Mouse (Mus musculus): Measurements from ENCODE around the gene Brd2. TPM values are rescaled to one million over a fixed set of nuclear protein-coding genes. Genes with fewer than 3 reads are reported as not detected.

Brd2 gene
- polyA plus RNA-seq, 1 experiment from 2014 or later: 99.2 TPM

DNA sequence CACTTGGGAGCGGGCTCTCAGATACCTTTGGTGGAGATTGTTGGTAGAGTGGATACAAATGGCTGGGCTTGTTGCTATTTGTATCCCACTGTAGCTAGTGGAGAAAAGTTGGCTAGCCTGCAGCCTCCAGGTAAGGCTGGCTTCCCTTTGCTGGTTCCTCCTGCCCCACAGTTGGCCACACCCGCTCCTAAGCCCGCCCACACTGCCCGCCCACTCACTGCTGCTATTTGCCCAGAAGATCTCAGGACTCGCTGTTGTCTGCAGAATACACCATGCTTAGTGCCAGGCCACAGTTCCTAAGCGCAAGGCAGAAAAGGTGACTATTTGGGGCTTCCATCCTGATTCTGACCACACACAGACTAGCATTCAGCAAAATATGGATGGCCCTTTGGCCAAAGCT lies 5.0 kb upstream of the Brd2 start:
- H3K27ac ChIP-seq (ENCODE audit: low read depth, low read length): no peak overlapping the region
- no peak overlapping the region for H3K9ac ChIP-seq (ENCODE audit: low read length)
- H3K4me1 ChIP-seq (ENCODE audit: control insufficient read depth, insufficient read depth, low read length): peaks cover 18% of the 10 kb centered on the region
- no peaks in the 10 kb centered on the region for H3K27me3 ChIP-seq (ENCODE audit: control insufficient read depth, insufficient read depth, low read length)
- no peaks in the 10 kb centered on the region for H3K36me3 ChIP-seq (ENCODE audit: control insufficient read depth, insufficient read depth, low read length)
- DNase-seq (ENCODE audit: low spot score, missing footprints) (peak; percentile 81), ATAC-seq (ENCODE audit: low FRiP score) (no peak)
- H3K4me3 ChIP-seq (ENCODE audit: low read depth, low read length): no peak overlapping the region
- no peaks in the 10 kb centered on the region for H3K9me3 ChIP-seq (ENCODE audit: control insufficient read depth, low read length)
- H3K4me2 ChIP-seq: no peak overlapping the region
- 27% methylated on average over 6 of the region's 6 CpGs for WGBS

DNA sequence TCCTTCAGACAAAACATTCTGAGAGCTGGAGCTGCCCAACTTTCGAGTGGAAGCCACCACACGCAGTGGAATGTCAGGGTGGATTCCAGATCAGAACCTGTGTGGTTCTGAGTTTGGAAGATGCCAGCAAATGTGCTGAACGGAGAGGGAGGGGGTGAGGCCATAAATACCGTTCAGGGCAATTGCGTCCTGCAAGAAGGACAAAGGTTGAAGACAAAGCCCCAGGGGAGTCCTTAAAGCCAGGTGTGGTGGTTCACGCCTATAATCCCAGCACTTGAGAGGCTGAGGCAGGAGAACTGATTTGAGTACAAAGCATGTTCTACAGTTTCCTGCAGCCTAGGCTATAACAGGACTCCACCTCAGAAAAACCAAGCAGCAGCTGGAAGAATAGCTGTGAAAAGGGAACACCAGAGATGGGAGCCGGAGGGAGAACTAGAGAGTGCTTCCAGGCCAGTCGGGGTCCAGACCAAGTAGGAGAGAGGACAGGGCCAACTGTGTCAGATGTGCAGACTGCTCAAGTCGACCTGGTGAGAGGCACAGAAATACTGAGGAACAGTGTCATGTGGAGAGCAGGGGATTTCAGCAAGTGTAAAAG lies 4.5 kb upstream of the Brd2 start:
- H3K36me3 ChIP-seq (ENCODE audit: control insufficient read depth, insufficient read depth, low read length): no peaks in the 10 kb centered on the region
- no peak overlapping the region for H3K4me2 ChIP-seq
- 64% methylated on average over 9 of the region's 9 CpGs for WGBS
- ATAC-seq (ENCODE audit: low FRiP score): no peak
- H3K4me1 ChIP-seq (ENCODE audit: control insufficient read depth, insufficient read depth, low read length): peaks cover 18% of the 10 kb centered on the region
- no peaks in the 10 kb centered on the region for H3K9me3 ChIP-seq (ENCODE audit: control insufficient read depth, low read length)
- peak; percentile 37 for DNase-seq (ENCODE audit: low spot score, missing footprints)
- H3K27me3 ChIP-seq (ENCODE audit: control insufficient read depth, insufficient read depth, low read length): no peaks in the 10 kb centered on the region
- no peak overlapping the region for H3K4me3 ChIP-seq (ENCODE audit: low read depth, low read length)
- H3K9ac ChIP-seq (ENCODE audit: low read length): no peak overlapping the region
- H3K27ac ChIP-seq (ENCODE audit: low read depth, low read length): no peak overlapping the region

DNA sequence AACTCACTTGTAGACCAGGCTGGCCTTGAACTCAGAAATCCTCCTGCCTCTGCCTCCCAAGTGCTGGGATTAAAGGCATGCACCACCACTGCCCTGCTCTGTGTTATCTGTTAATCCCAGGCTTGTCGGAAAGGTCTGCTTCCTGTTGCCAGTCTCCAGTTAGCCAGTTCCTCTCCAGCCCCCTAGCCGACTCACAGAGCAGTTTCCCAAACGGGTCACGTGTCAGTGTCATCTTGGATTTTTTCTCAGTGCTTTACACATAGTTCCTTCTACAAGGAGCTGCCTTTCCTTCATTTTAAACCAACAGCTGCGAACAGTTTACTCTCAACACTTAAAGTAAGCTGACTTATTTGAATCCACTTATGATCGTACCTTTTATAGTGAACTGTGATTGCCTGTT lies 2.2 kb upstream of the Brd2 start:
- Histone ChIP-seq H3K4me3 (ENCODE audit: low read depth, low read length) (no peak overlapping the region), H3K9me3 (ENCODE audit: control insufficient read depth, low read length) (no peaks in the 10 kb centered on the region), H3K4me2 (no peak overlapping the region), H3K4me1 (ENCODE audit: control insufficient read depth, insufficient read depth, low read length) (peaks cover 18% of the 10 kb centered on the region), H3K36me3 (ENCODE audit: control insufficient read depth, insufficient read depth, low read length) (no peaks in the 10 kb centered on the region), H3K9ac (ENCODE audit: low read length) (no peak overlapping the region), H3K27ac (ENCODE audit: low read depth, low read length) (no peak overlapping the region), H3K27me3 (ENCODE audit: control insufficient read depth, insufficient read depth, low read length) (no peaks in the 10 kb centered on the region)
- no peak for DNase-seq (ENCODE audit: low spot score, missing footprints)
- no peak for ATAC-seq (ENCODE audit: low FRiP score)
- WGBS: 92% methylated on average over 6 of the region's 6 CpGs

DNA sequence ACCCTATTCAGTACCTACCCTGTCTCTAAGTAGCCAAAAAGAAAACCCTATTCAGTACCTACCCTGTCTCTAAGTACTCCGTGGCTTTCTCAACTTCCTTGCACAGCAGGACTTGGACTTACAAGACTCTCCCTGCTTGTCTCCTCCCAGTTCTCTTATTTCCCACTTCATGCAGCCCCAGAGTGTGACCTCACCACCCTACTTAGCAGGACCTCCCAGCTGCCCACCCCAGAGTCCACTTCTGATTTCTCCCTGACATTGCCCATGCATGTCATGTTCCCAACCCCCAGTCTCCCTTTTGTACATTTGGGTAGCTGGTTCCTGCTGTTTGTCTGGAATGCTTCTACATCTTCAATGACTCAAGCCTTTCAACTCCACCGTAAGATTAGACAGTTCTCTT lies 1.1 kb upstream of the Brd2 start:
- ATAC-seq (ENCODE audit: low FRiP score) (no peak), DNase-seq (ENCODE audit: low spot score, missing footprints) (peak; percentile 87)
- Histone ChIP-seq H3K9ac (ENCODE audit: low read length) (peak overlapping the region; percentile 99), H3K9me3 (ENCODE audit: control insufficient read depth, low read length) (no peaks in the 10 kb centered on the region), H3K4me2 (peak overlapping the region; percentile 97), H3K4me1 (ENCODE audit: control insufficient read depth, insufficient read depth, low read length) (peaks cover 15% of the 10 kb centered on the region), H3K27me3 (ENCODE audit: control insufficient read depth, insufficient read depth, low read length) (no peaks in the 10 kb centered on the region), H3K27ac (ENCODE audit: low read depth, low read length) (peak overlapping the region; percentile 100; the same call in 1 of the 2 replicates), H3K4me3 (ENCODE audit: low read depth, low read length) (peak overlapping the region; percentile 99), H3K36me3 (ENCODE audit: control insufficient read depth, insufficient read depth, low read length) (peaks cover 4% of the 10 kb centered on the region; the same call in 1 of the 2 replicates)
- WGBS: 16% methylated on average over 2 of the region's 2 CpGs

DNA sequence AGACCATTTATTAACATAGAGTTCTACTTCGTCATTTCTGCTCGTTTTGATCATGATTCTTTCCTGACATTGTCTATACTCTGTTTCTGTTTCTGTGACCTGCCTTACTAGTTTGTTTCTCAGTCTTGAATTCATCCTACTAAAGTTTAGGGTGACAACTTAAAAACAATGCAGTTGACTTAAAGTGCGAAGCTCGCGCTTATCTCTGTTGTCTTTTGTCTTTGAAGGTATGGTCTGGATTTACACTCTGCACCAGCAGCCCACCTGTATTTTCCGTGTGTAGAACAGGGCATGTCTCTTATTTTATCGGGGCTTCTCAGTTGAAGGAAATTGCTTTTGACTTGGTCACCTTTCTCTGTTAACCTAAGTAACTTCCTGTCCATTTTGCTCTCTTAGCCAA lies 677 bp upstream of the Brd2 start:
- peak overlapping the region; percentile 100; the same call in 1 of the 2 replicates for H3K27ac ChIP-seq (ENCODE audit: low read depth, low read length)
- H3K4me2 ChIP-seq: peak overlapping the region; percentile 97
- peaks cover 14% of the 10 kb centered on the region for H3K4me1 ChIP-seq (ENCODE audit: control insufficient read depth, insufficient read depth, low read length)
- H3K27me3 ChIP-seq (ENCODE audit: control insufficient read depth, insufficient read depth, low read length): no peaks in the 10 kb centered on the region
- peak; percentile 90 for DNase-seq (ENCODE audit: low spot score, missing footprints)
- peak overlapping the region; percentile 99 for H3K9ac ChIP-seq (ENCODE audit: low read length)
- H3K4me3 ChIP-seq (ENCODE audit: low read depth, low read length): peak overlapping the region; percentile 99
- 3% methylated on average over 7 of the region's 7 CpGs for WGBS
- H3K9me3 ChIP-seq (ENCODE audit: control insufficient read depth, low read length): no peaks in the 10 kb centered on the region
- no peak for ATAC-seq (ENCODE audit: low FRiP score)
- peaks cover 7% of the 10 kb centered on the region; the same call in 1 of the 2 replicates for H3K36me3 ChIP-seq (ENCODE audit: control insufficient read depth, insufficient read depth, low read length)

DNA sequence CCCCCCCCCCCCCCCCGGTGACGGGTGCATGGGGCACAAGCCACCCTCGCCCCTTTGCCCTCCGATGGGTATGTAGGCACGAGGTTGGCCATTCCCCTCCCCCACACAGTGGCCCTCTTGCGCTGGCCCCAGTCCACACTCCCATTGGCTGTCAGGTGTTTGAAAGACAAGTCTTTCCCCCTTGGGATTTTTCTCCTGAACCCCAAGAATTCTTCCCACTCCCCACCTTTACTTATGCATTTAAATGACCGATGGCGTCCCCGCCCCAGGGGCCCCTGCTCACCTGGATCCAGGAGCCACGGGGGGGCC lies 601 bp downstream of the Brd2 start:
- peak overlapping the region; percentile 97 for H3K4me2 ChIP-seq
- peak overlapping the region; percentile 100 for H3K27ac ChIP-seq (ENCODE audit: low read depth, low read length)
- WGBS: 3% methylated on average over 8 of the region's 10 CpGs
- H3K9me3 ChIP-seq (ENCODE audit: control insufficient read depth, low read length): no peaks in the 10 kb centered on the region
- H3K4me3 ChIP-seq (ENCODE audit: low read depth, low read length): peak overlapping the region; percentile 99
- peak overlapping the region; percentile 99 for H3K9ac ChIP-seq (ENCODE audit: low read length)
- H3K27me3 ChIP-seq (ENCODE audit: control insufficient read depth, insufficient read depth, low read length): no peaks in the 10 kb centered on the region
- H3K36me3 ChIP-seq (ENCODE audit: control insufficient read depth, insufficient read depth, low read length): peaks cover 9% of the 10 kb centered on the region
- peaks cover 19% of the 10 kb centered on the region for H3K4me1 ChIP-seq (ENCODE audit: control insufficient read depth, insufficient read depth, low read length)
- ATAC-seq (ENCODE audit: low FRiP score): no peak; the same call in 1 of the 2 replicates
- DNase-seq (ENCODE audit: low spot score, missing footprints): peak; percentile 96

DNA sequence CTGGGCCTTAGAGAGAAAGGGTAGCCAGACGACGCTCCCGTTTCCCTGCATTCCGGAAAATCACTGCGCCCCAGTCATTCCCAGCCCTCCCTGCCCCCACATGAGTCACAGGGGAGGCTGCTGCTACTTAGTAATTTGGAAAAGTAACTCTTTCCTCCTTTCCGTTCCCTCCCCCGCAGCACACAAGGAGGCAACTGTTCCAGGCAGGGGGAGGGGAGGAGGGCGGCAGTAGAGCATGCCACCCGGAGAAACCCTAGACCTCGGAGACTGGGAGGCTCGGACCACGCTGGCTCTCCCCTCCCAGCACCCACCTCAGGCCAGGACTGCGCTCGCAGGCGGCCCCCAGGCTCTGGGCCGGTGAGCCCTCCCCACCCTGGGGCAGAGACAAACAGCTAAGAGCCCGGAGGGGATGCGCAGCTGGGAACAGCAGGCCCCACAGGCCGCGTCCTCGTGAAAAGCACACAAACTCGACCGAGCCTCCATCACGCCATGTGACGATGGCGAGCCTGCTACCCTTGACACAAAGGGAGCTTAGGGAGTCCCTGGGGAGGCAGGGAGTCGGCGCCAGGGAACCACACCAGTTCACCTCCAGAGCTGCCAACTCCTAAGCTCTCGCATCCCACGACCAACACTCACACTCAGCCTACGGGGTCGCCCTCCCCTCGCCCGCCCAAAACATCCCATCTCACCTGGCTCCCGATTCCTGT lies 1.1 kb downstream of the Brd2 start:
- Histone ChIP-seq H3K4me3 (ENCODE audit: low read depth, low read length) (peak overlapping the region; percentile 99), H3K9ac (ENCODE audit: low read length) (peak overlapping the region; percentile 99), H3K4me1 (ENCODE audit: control insufficient read depth, insufficient read depth, low read length) (peaks cover 24% of the 10 kb centered on the region), H3K4me2 (peak overlapping the region; percentile 97), H3K9me3 (ENCODE audit: control insufficient read depth, low read length) (no peaks in the 10 kb centered on the region), H3K36me3 (ENCODE audit: control insufficient read depth, insufficient read depth, low read length) (peaks cover 14% of the 10 kb centered on the region), H3K27ac (ENCODE audit: low read depth, low read length) (peak overlapping the region; percentile 100), H3K27me3 (ENCODE audit: control insufficient read depth, insufficient read depth, low read length) (no peaks in the 10 kb centered on the region)
- peak; percentile 98 for DNase-seq (ENCODE audit: low spot score, missing footprints)
- peak; percentile 17 for ATAC-seq (ENCODE audit: low FRiP score)
- WGBS: under 1% methylated on average over 32 of the region's 35 CpGs

DNA sequence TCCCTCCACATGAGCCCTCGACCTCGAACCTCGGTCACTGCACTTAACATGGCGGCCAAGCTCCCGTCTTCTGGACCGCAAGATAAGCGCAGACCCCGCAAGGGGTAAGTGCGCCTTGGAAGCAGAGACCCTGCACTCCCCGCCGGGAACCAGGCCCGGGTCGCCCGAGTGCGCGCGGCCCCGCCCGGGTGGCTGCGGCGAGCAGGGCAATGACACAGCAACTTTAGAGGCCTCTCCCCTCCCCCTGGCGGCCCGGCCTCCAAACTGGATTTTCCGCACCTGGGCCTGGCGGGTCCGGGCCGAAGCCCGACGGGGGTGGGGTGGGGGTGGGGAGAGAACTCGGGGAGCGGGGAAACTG lies 1.6 kb downstream of the Brd2 start:
- H3K9ac ChIP-seq (ENCODE audit: low read length): peak overlapping the region; percentile 99
- under 1% methylated on average over 31 of the region's 31 CpGs for WGBS
- H3K4me1 ChIP-seq (ENCODE audit: control insufficient read depth, insufficient read depth, low read length): peaks cover 24% of the 10 kb centered on the region
- H3K27me3 ChIP-seq (ENCODE audit: control insufficient read depth, insufficient read depth, low read length): no peaks in the 10 kb centered on the region
- peak; percentile 12 for ATAC-seq (ENCODE audit: low FRiP score)
- H3K9me3 ChIP-seq (ENCODE audit: control insufficient read depth, low read length): no peaks in the 10 kb centered on the region
- DNase-seq (ENCODE audit: low spot score, missing footprints): no peak
- H3K4me3 ChIP-seq (ENCODE audit: low read depth, low read length): peak overlapping the region; percentile 99
- peak overlapping the region; percentile 97 for H3K4me2 ChIP-seq
- peak overlapping the region; percentile 100 for H3K27ac ChIP-seq (ENCODE audit: low read depth, low read length)
- H3K36me3 ChIP-seq (ENCODE audit: control insufficient read depth, insufficient read depth, low read length): peaks cover 17% of the 10 kb centered on the region

DNA sequence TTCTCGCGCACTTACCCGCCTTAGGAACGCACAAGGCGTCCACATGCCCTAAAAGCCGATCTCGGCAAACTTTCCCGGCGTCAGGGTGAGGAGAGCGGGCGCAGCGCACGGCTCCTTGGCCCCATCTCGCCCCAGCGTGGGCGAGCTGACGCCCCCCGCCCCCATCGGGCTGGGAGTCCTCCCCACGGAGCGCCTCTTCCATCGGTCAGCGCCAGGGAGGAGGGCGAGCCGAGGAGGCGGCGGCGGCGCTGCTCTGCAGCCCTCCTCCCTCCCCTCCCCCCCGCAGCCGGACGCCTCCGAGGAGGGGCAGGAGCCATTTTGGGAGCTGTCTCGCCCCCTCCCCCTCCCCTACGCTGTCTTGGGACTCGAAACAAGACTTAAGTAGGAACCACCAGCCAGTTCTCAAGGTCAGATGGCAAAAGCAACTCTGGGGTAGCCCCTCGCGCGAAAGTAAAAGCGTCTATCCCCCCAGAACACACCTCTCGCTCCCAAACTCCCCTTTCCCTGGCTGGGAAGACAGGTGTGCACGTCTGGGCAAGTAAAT lies 2.2 kb downstream of the Brd2 start:
- under 1% methylated on average over 39 of the region's 42 CpGs for WGBS
- H3K4me1 ChIP-seq (ENCODE audit: control insufficient read depth, insufficient read depth, low read length): peaks cover 24% of the 10 kb centered on the region
- H3K9ac ChIP-seq (ENCODE audit: low read length): peak overlapping the region; percentile 99
- H3K36me3 ChIP-seq (ENCODE audit: control insufficient read depth, insufficient read depth, low read length): peaks cover 21% of the 10 kb centered on the region
- H3K9me3 ChIP-seq (ENCODE audit: control insufficient read depth, low read length): no peaks in the 10 kb centered on the region
- H3K27ac ChIP-seq (ENCODE audit: low read depth, low read length): peak overlapping the region; percentile 100
- H3K4me2 ChIP-seq: peak overlapping the region; percentile 97
- DNase-seq (ENCODE audit: low spot score, missing footprints): peak; percentile 98
- ATAC-seq (ENCODE audit: low FRiP score): peak; percentile 14
- peak overlapping the region; percentile 99 for H3K4me3 ChIP-seq (ENCODE audit: low read depth, low read length)
- no peaks in the 10 kb centered on the region for H3K27me3 ChIP-seq (ENCODE audit: control insufficient read depth, insufficient read depth, low read length)
